Comparison of ENCODE assay signal across 18 mouse cellular contexts in genomic region chr6:40131936-40132335, GRCm38 (mm10).
"Had no signal": no experiment of that assay in that cellular context is flagged by ENCODE, and none has a peak within 500 bp of the region (broad histone marks: within the 10 kb centered on the region; RNA-seq: fewer than 3 reads in every experiment).

No protein-coding gene starts in this region.

- H3K4me3 ChIP-seq: layer of hippocampus, adult 2 months; limb, embryonic 10.5 days; limb, embryonic 13.5 days; liver, embryonic 12.5 days; liver, embryonic 15.5 days; midbrain, embryonic 12.5 days; midbrain, embryonic 15.5 days; neural tube, embryonic 12.5 days; neural tube, embryonic 15.5 days; stomach, embryonic 15.5 days had no signal

- DNase-seq: kidney, postnatal 25 days; liver; lung, adult 2 months; right cerebral cortex, postnatal 25 days; spleen, adult 18-20 months; thymus, postnatal 25 days had no signal

- ATAC-seq: liver, embryonic 12.5 days; midbrain, embryonic 15.5 days had no signal

- H3K4me2 ChIP-seq: limb, embryonic 13.5 days; liver, embryonic 12.5 days; liver, embryonic 15.5 days; midbrain, embryonic 12.5 days; midbrain, embryonic 15.5 days; neural tube, embryonic 12.5 days; neural tube, embryonic 15.5 days; stomach, embryonic 15.5 days had no signal

- H3K27me3 ChIP-seq: limb, embryonic 13.5 days; liver, embryonic 12.5 days; liver, embryonic 15.5 days; midbrain, embryonic 12.5 days; midbrain, embryonic 15.5 days; neural tube, embryonic 12.5 days; neural tube, embryonic 15.5 days; stomach, embryonic 15.5 days had no signal

- H3K9me3 ChIP-seq: limb, embryonic 10.5 days; limb, embryonic 13.5 days; liver, embryonic 12.5 days; liver, embryonic 15.5 days; midbrain, embryonic 12.5 days; midbrain, embryonic 15.5 days; neural tube, embryonic 12.5 days; neural tube, embryonic 15.5 days; stomach, embryonic 15.5 days had no signal

- H3K36me3 ChIP-seq: limb, embryonic 10.5 days; limb, embryonic 13.5 days; liver, embryonic 12.5 days; liver, embryonic 15.5 days; midbrain, embryonic 12.5 days; midbrain, embryonic 15.5 days; neural tube, embryonic 12.5 days; neural tube, embryonic 15.5 days; stomach, embryonic 15.5 days had no signal

- H3K27ac ChIP-seq: kidney, postnatal 0 days; layer of hippocampus, adult 2 months; limb, embryonic 10.5 days; limb, embryonic 13.5 days; liver, embryonic 12.5 days; liver, embryonic 15.5 days; macrophage; midbrain, embryonic 12.5 days; midbrain, embryonic 15.5 days; neural tube, embryonic 12.5 days; neural tube, embryonic 15.5 days; stomach, embryonic 15.5 days had no signal

- H3K4me1 ChIP-seq: limb, embryonic 10.5 days; limb, embryonic 13.5 days; liver, embryonic 12.5 days; liver, embryonic 15.5 days; neural tube, embryonic 12.5 days; stomach, embryonic 15.5 days had no signal

- H3K9ac ChIP-seq: limb, embryonic 13.5 days; liver, embryonic 12.5 days; liver, embryonic 15.5 days; midbrain, embryonic 12.5 days; midbrain, embryonic 15.5 days; neural tube, embryonic 12.5 days; neural tube, embryonic 15.5 days; stomach, embryonic 15.5 days had no signal
